Mouse (Mus musculus) liver, adult 2 months (tissue): ENCODE data around the gene Ube4a.

Experiments
- CTCF ChIP-seq: fragments of 200-500 bp; IDR thresholded peaks from 2 replicates; pipeline ENCODE4 v1.5.1; 2011; ENCODE audit warnings: low read depth, low read length, control low read depth
- POLR2A ChIP-seq: fragments of 200-500 bp; IDR thresholded peaks from 2 replicates; pipeline ENCODE4 v1.6.1; 2011; ENCODE audit warnings: low read length, control low read depth; ENCODE audit not compliant: insufficient read depth; ENCODE audit errors: extremely low read depth

- no peak for TF ChIP-seq CTCF
- TF ChIP-seq POLR2A, result no peak
Measured at GRCm38 (mm10) chr9:44999776-45000175, 34.4 kb upstream of the Ube4a start.
